14 mouse cellular contexts compared by ENCODE assay signal in the genomic region with DNA sequence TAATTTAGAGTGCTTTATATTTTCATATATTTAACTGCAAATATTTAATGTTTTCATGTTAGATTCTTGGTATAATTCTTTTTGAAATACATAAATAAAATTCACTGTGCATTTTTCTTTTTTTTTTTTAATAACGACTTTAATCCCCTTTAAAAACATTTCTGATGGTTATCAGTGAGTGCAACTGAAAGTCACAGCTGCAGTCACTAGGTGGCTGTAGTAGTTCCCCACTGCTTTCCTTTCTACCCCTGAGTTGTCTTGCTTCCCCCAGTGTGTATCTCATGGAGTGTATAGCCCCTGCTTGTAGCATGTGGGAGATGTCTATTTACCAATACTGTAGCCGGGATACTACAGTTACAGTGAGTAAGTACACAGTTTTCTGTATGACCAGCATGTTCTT. TPM values are rescaled to one million over a fixed set of nuclear protein-coding genes. Genes with fewer than 3 reads are reported as not detected.
A peak's percentile ranks its signal among the peaks of the same experiment; 100 is the strongest.
DNase-seq lines count a peak whose midpoint lies in the region; ATAC-seq and TF ChIP-seq lines count a peak whose summit lies in the region.
"Had no signal": no experiment of that assay in that cellular context is flagged by ENCODE, and none has a peak within 500 bp of the region (broad histone marks: within the 10 kb centered on the region; RNA-seq: fewer than 3 reads in every experiment).

No protein-coding gene starts in this region.

- 85% methylated on average over 2 of the region's 2 CpGs for WGBS in forebrain, postnatal 0 days
- WGBS in forebrain, embryonic 13.5 days = 86% methylated on average over 2 of the region's 2 CpGs
- WGBS in kidney, embryonic 15.5 days = 84% methylated on average over 2 of the region's 2 CpGs
- WGBS in embryonic facial prominence, embryonic 11.5 days = 79% methylated on average over 2 of the region's 2 CpGs

- H3K4me2 ChIP-seq in forebrain, postnatal 0 days (ENCODE audit: low read depth) = no peak overlapping the region
- no peak overlapping the region for H3K4me2 ChIP-seq in forebrain, embryonic 13.5 days
- H3K4me2 ChIP-seq in kidney, embryonic 15.5 days = no peak overlapping the region
- H3K4me2 ChIP-seq in embryonic facial prominence, embryonic 11.5 days (ENCODE audit: low read depth, low read length) = no peak overlapping the region

- TF ChIP-seq CTCF in forebrain, postnatal 0 days (IDR thresholded peaks at IDR 0.05; ENCODE audit: low read depth) = peak; percentile 40

- DNase-seq in forebrain, postnatal 0 days = no peak
- no peak for DNase-seq in kidney, postnatal 36 days
- peak; percentile 31 for DNase-seq in embryonic facial prominence, embryonic 11.5 days (ENCODE audit: low spot score)
- no peak for DNase-seq in layer of hippocampus, adult 18-20 months (ENCODE audit: low spot score in 2 of 2)
- DNase-seq: cerebellum, postnatal 36 days; kidney, postnatal 25 days; right cerebral cortex, postnatal 4 days had no signal

- H3K27ac ChIP-seq in forebrain, postnatal 0 days (ENCODE audit: low read depth, low read length) = no peak overlapping the region
- H3K27ac ChIP-seq in forebrain, embryonic 13.5 days = no peak overlapping the region
- H3K27ac ChIP-seq in kidney, embryonic 15.5 days = peak overlapping the region; percentile 73; the same call in 1 of the 2 replicates
- H3K27ac ChIP-seq in embryonic facial prominence, embryonic 11.5 days (replicated peaks; ENCODE audit: low read depth, low read length) = no peak overlapping the region
- H3K27ac ChIP-seq: hindbrain, embryonic 10.5 days had no signal

- no peaks in the 10 kb centered on the region for H3K27me3 ChIP-seq in forebrain, postnatal 0 days (ENCODE audit: insufficient read depth, low read length)
- no peaks in the 10 kb centered on the region for H3K27me3 ChIP-seq in forebrain, embryonic 13.5 days
- H3K27me3 ChIP-seq in kidney, embryonic 15.5 days = no peaks in the 10 kb centered on the region
- H3K27me3 ChIP-seq in embryonic facial prominence, embryonic 11.5 days (ENCODE audit: control insufficient read depth, insufficient read depth, low read length) = no peaks in the 10 kb centered on the region

- no peak overlapping the region for H3K4me3 ChIP-seq in forebrain, postnatal 0 days (ENCODE audit: low read depth, low read length)
- H3K4me3 ChIP-seq in forebrain, embryonic 13.5 days = no peak overlapping the region
- H3K4me3 ChIP-seq in kidney, embryonic 15.5 days (replicated peaks) = no peak overlapping the region
- H3K4me3 ChIP-seq in embryonic facial prominence, embryonic 11.5 days (ENCODE audit: low read depth, low read length) = no peak overlapping the region
- H3K4me3 ChIP-seq: erythroblast, embryonic 14.5 days; hindbrain, embryonic 10.5 days had no signal

- H3K9ac ChIP-seq in forebrain, postnatal 0 days = no peak overlapping the region
- no peak overlapping the region for H3K9ac ChIP-seq in forebrain, embryonic 13.5 days
- no peak overlapping the region for H3K9ac ChIP-seq in kidney, embryonic 15.5 days
- no peak overlapping the region for H3K9ac ChIP-seq in embryonic facial prominence, embryonic 11.5 days (replicated peaks; ENCODE audit: low read length)

- ATAC-seq in forebrain, postnatal 0 days = no peak
- no peak for ATAC-seq in forebrain, embryonic 13.5 days
- ATAC-seq in kidney, embryonic 15.5 days (replicated peaks; ENCODE audit: low FRiP score) = no peak
- no peak for ATAC-seq in embryonic facial prominence, embryonic 11.5 days (replicated peaks; ENCODE audit: insufficient number of reproducible peaks, low FRiP score, low TSS enrichment, low read depth)
- 0 out of 2 replicates have a peak, but pooled peaks have one; percentile 17 for ATAC-seq in megakaryocyte progenitor cell, adult 5-6 weeks (replicated peaks; ENCODE audit: poor library complexity)
- no peak for ATAC-seq in megakaryocyte-erythroid progenitor cell, adult 5-6 weeks (replicated peaks; ENCODE audit: low FRiP score, low TSS enrichment, poor library complexity, severe bottlenecking)

- peaks cover 47% of the 10 kb centered on the region for H3K36me3 ChIP-seq in forebrain, postnatal 0 days (ENCODE audit: insufficient read depth)
- peaks cover 47% of the 10 kb centered on the region for H3K36me3 ChIP-seq in forebrain, embryonic 13.5 days (ENCODE audit: poor library complexity, severe bottlenecking)
- peaks cover 48% of the 10 kb centered on the region for H3K36me3 ChIP-seq in kidney, embryonic 15.5 days
- no peaks in the 10 kb centered on the region for H3K36me3 ChIP-seq in embryonic facial prominence, embryonic 11.5 days (replicated peaks; ENCODE audit: control insufficient read depth, insufficient read depth, low read depth, low read length)

- no peaks in the 10 kb centered on the region for H3K4me1 ChIP-seq in forebrain, postnatal 0 days (ENCODE audit: insufficient read depth)
- no peaks in the 10 kb centered on the region for H3K4me1 ChIP-seq in forebrain, embryonic 13.5 days
- peaks cover 12% of the 10 kb centered on the region for H3K4me1 ChIP-seq in kidney, embryonic 15.5 days
- H3K4me1 ChIP-seq in embryonic facial prominence, embryonic 11.5 days (ENCODE audit: control insufficient read depth, insufficient read depth, low read length) = peaks cover 2% of the 10 kb centered on the region; the same call in 1 of the 2 replicates
- H3K4me1 ChIP-seq: hindbrain, embryonic 10.5 days had no signal

- no peaks in the 10 kb centered on the region for H3K9me3 ChIP-seq in forebrain, postnatal 0 days (ENCODE audit: low read length)
- H3K9me3 ChIP-seq in forebrain, embryonic 13.5 days (replicated peaks) = no peaks in the 10 kb centered on the region
- no peaks in the 10 kb centered on the region for H3K9me3 ChIP-seq in kidney, embryonic 15.5 days (replicated peaks)
- no peaks in the 10 kb centered on the region for H3K9me3 ChIP-seq in embryonic facial prominence, embryonic 11.5 days (replicated peaks; ENCODE audit: control insufficient read depth, low read length)
- H3K9me3 ChIP-seq: hindbrain, embryonic 10.5 days had no signal

RNA-seq across cellular contexts. Expression of a gene that starts 29.0 kb away (rescaled TPM):
- 28.9 and 34.9 TPM in 2 replicates for total RNA-seq in forebrain, postnatal 0 days (2014; rRNA removed)
- 24.4 and 25.6 TPM in 2 replicates for polyA plus RNA-seq in forebrain, postnatal 0 days (2015; fragmentation: Nextera tagmentation; extraction: Ambion mirVana)
- 29.2 and 30.5 TPM in 2 replicates for polyA plus RNA-seq in forebrain, embryonic 13.5 days (2015; fragmentation: Nextera tagmentation; extraction: Ambion mirVana)
- polyA plus RNA-seq in kidney, embryonic 15.5 days (2015; fragmentation: Nextera tagmentation; extraction: Ambion mirVana) = 35.2 and 38.5 TPM in 2 replicates
- 35.1 and 38.3 TPM in 2 replicates for polyA plus RNA-seq in embryonic facial prominence, embryonic 11.5 days (2014; fragmentation: Nextera tagmentation; extraction: Ambion mirVana)
- total RNA-seq in megakaryocyte progenitor cell, adult 5-6 weeks (2015) = 22.1 and 28.8 TPM in 2 replicates
- total RNA-seq in megakaryocyte progenitor cell, adult 5-6 weeks (2017) = 69.0 and 74.0 TPM in 2 replicates
- total RNA-seq in megakaryocyte-erythroid progenitor cell, adult 5-6 weeks (2014; fragmentation: Nextera tagmentation) = 19.7 and 28.0 TPM in 2 replicates
- total RNA-seq in megakaryocyte-erythroid progenitor cell, adult 5-6 weeks (2017) = 68.8 and 85.7 TPM in 2 replicates
- 10 to 100 TPM; 25.1 to 28.0 TPM for total RNA-seq in layer of hippocampus, adult 18-20 months (2021)

RNA-seq across cellular contexts. Expression of a gene that starts 56.9 kb away (rescaled TPM):
- 108 and 123 TPM in 2 replicates for total RNA-seq in forebrain, postnatal 0 days (2014; rRNA removed)
- polyA plus RNA-seq in forebrain, postnatal 0 days (2015; fragmentation: Nextera tagmentation; extraction: Ambion mirVana) = 130 and 171 TPM in 2 replicates
- polyA plus RNA-seq in forebrain, embryonic 13.5 days (2015; fragmentation: Nextera tagmentation; extraction: Ambion mirVana) = 59.6 and 60.0 TPM in 2 replicates
- 6.1 and 30.2 TPM in 2 replicates for polyA plus RNA-seq in kidney, embryonic 15.5 days (2015; fragmentation: Nextera tagmentation; extraction: Ambion mirVana)
- polyA plus RNA-seq in embryonic facial prominence, embryonic 11.5 days (2014; fragmentation: Nextera tagmentation; extraction: Ambion mirVana) = 6.2 and 6.5 TPM in 2 replicates
- total RNA-seq in megakaryocyte progenitor cell, adult 5-6 weeks (2015) = not detected in 2 replicates
- total RNA-seq in megakaryocyte progenitor cell, adult 5-6 weeks (2017) = not detected in 2 replicates
- total RNA-seq in megakaryocyte-erythroid progenitor cell, adult 5-6 weeks (2014; fragmentation: Nextera tagmentation) = not detected in 2 replicates
- total RNA-seq in megakaryocyte-erythroid progenitor cell, adult 5-6 weeks (2017) = not detected in 2 replicates
- total RNA-seq in layer of hippocampus, adult 18-20 months (2021) = 100 to 1,000 TPM; 123 to 138 TPM
- total RNA-seq: megakaryocyte, adult 5-6 weeks had no signal

RNA-seq across cellular contexts. Expression of a gene that starts 58.3 kb away (rescaled TPM):
- total RNA-seq in forebrain, postnatal 0 days (2014; rRNA removed) = 79.6 and 88.1 TPM in 2 replicates
- 121 and 139 TPM in 2 replicates for polyA plus RNA-seq in forebrain, postnatal 0 days (2015; fragmentation: Nextera tagmentation; extraction: Ambion mirVana)
- 47.9 and 48.4 TPM in 2 replicates for polyA plus RNA-seq in forebrain, embryonic 13.5 days (2015; fragmentation: Nextera tagmentation; extraction: Ambion mirVana)
- 120 and 121 TPM in 2 replicates for polyA plus RNA-seq in kidney, embryonic 15.5 days (2015; fragmentation: Nextera tagmentation; extraction: Ambion mirVana)
- polyA plus RNA-seq in embryonic facial prominence, embryonic 11.5 days (2014; fragmentation: Nextera tagmentation; extraction: Ambion mirVana) = 61.5 and 65.5 TPM in 2 replicates
- total RNA-seq in megakaryocyte progenitor cell, adult 5-6 weeks (2015) = 2.1 and 2.9 TPM in 2 replicates
- 0.71 and 2.2 TPM in 2 replicates for total RNA-seq in megakaryocyte progenitor cell, adult 5-6 weeks (2017)
- not detected in 2 replicates for total RNA-seq in megakaryocyte-erythroid progenitor cell, adult 5-6 weeks (2014; fragmentation: Nextera tagmentation)
- 0.14 and 0.38 TPM in 2 replicates for total RNA-seq in megakaryocyte-erythroid progenitor cell, adult 5-6 weeks (2017)
- 10 to 100 TPM; 83.6 to 85.4 TPM for total RNA-seq in layer of hippocampus, adult 18-20 months (2021)

Comparison
In these comparisons a context has a peak if more than half of its experiments do, and no peak if none do; other contexts are left out.
1. RNA of a gene that starts 56.9 kb away (total RNA-seq): 123 to 138 TPM in layer of hippocampus, adult 18-20 months and 108 to 123 TPM in forebrain, postnatal 0 days; not detected in megakaryocyte progenitor cell, adult 5-6 weeks and not detected in megakaryocyte-erythroid progenitor cell, adult 5-6 weeks; every median in the first group is over 100 times any median in the second.
2. RNA of a gene that starts 58.3 kb away (total RNA-seq): 79.6 to 88.1 TPM in forebrain, postnatal 0 days and 83.6 to 85.4 TPM in layer of hippocampus, adult 18-20 months; 0.71 to 2.9 TPM in megakaryocyte progenitor cell, adult 5-6 weeks and 0.14 to 0.38 TPM in megakaryocyte-erythroid progenitor cell, adult 5-6 weeks; every median in the first group is over 10 times any median in the second.